Mouse (Mus musculus): ENCODE measurements at regions not wholly inside any gene's neighbourhood (a gene's known extent, or its start where the extent isn't known, plus 50 kb on each side); places are given as distances from the start of the nearest gene placed in this dataset.

DNA sequence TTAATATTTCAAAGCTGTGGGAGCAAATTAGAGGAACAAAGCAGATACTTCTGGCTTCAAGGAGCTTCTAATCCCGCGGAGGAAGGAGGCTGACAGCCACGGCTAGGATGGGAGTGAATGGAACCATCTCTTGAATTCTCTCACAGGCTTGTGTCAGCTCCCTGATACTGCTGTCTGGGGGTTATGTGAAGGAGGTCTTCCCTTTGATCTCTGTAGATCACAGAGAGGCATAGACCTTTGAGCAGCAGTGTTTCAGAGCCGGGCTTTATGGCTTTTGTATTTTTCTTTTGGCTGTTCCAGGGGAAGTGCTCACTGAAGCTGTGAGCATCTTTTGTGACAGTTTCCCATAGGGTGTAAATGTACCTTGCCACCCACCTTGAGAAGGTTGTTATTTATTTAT lies 132.2 kb downstream of the Slc4a3 start:
- no peak overlapping the region for H3K27ac ChIP-seq (ENCODE audit: low read length)
- no peak overlapping the region for H3K4me3 ChIP-seq (ENCODE audit: low read length)
- no peaks in the 10 kb centered on the region for H3K27me3 ChIP-seq (ENCODE audit: control insufficient read depth, insufficient read depth, low read depth, low read length)
- ATAC-seq (ENCODE audit: low read depth), result no peak
- no peaks in the 10 kb centered on the region for H3K36me3 ChIP-seq (ENCODE audit: control insufficient read depth, insufficient read depth, low read length)
- 43% methylated on average over 4 of the region's 4 CpGs for WGBS
- no peak overlapping the region for H3K9ac ChIP-seq (ENCODE audit: low read length)
- H3K9me3 ChIP-seq (ENCODE audit: control insufficient read depth, low read length), result peaks cover 7% of the 10 kb centered on the region
- H3K4me1 ChIP-seq (replicated peaks; ENCODE audit: control insufficient read depth, insufficient read depth, low read length), result 0 out of 2 replicates have a peak, but pooled peaks cover 2% of the 10 kb centered on the region
- H3K4me2 ChIP-seq (ENCODE audit: low read depth, low read length), result no peak overlapping the region

DNA sequence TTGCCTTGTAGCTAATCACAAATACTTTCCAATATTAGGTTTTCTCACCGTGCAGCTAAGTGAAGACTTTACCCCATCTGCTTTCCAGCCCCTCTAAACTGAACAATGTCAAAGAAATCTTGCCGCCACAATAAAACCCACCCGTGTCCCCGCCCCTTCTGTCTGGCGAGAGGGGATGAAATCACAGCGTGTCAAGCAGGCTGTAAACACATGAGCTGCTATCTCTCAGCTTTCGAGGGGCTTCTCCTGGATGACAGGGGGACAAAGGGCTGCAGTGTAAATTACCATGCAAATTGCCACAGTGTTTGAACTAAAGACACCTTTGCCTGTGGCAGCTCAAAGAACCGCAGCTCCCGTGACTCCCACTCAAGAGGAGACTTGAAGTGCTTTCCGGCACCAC lies 134.3 kb downstream of the Slc4a3 start:
- H3K27ac ChIP-seq (ENCODE audit: low read length), result no peak overlapping the region
- H3K9me3 ChIP-seq (ENCODE audit: control insufficient read depth, low read length), result peaks cover 7% of the 10 kb centered on the region
- H3K27me3 ChIP-seq (ENCODE audit: control insufficient read depth, insufficient read depth, low read depth, low read length), result no peaks in the 10 kb centered on the region
- H3K9ac ChIP-seq (ENCODE audit: low read length), result no peak overlapping the region
- no peak for ATAC-seq (ENCODE audit: low read depth)
- no peak overlapping the region; the same call in 1 of the 2 replicates for H3K4me2 ChIP-seq (ENCODE audit: low read depth, low read length)
- no peaks in the 10 kb centered on the region for H3K36me3 ChIP-seq (ENCODE audit: control insufficient read depth, insufficient read depth, low read length)
- 0 out of 2 replicates have a peak, but pooled peaks cover 2% of the 10 kb centered on the region for H3K4me1 ChIP-seq (replicated peaks; ENCODE audit: control insufficient read depth, insufficient read depth, low read length)
- H3K4me3 ChIP-seq (ENCODE audit: low read length), result no peak overlapping the region
- 18% methylated on average over 10 of the region's 10 CpGs for WGBS

DNA sequence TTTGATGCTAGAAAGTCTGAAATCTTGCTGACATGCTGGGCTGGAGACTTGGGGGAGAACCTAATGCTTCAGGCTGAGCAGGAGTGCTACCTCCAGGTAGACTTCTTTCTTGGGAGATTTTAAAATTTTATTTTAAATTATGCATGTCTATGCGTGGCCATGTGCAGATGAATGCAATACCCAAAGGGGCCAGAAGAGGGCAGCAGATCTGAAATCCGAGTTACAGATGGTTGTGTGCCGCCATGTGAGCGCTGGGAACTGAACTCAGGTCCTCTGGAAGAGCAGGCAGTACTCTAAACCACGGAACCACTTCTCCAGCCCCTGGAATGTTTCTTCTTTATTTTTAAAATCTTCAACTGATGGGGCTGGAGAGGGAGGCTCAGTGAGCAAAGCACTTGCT lies 135.8 kb downstream of the Slc4a3 start:
- 93% methylated on average over 5 of the region's 5 CpGs for WGBS
- H3K9me3 ChIP-seq (ENCODE audit: control insufficient read depth, low read length), result peaks cover 7% of the 10 kb centered on the region
- H3K9ac ChIP-seq (ENCODE audit: low read length), result no peak overlapping the region
- no peaks in the 10 kb centered on the region for H3K27me3 ChIP-seq (ENCODE audit: control insufficient read depth, insufficient read depth, low read depth, low read length)
- no peak for ATAC-seq (ENCODE audit: low read depth)
- H3K27ac ChIP-seq (ENCODE audit: low read length), result no peak overlapping the region
- no peak overlapping the region for H3K4me3 ChIP-seq (ENCODE audit: low read length)
- no peak overlapping the region for H3K4me2 ChIP-seq (ENCODE audit: low read depth, low read length)
- 0 out of 2 replicates have a peak, but pooled peaks cover 2% of the 10 kb centered on the region for H3K4me1 ChIP-seq (replicated peaks; ENCODE audit: control insufficient read depth, insufficient read depth, low read length)
- H3K36me3 ChIP-seq (ENCODE audit: control insufficient read depth, insufficient read depth, low read length), result no peaks in the 10 kb centered on the region

DNA sequence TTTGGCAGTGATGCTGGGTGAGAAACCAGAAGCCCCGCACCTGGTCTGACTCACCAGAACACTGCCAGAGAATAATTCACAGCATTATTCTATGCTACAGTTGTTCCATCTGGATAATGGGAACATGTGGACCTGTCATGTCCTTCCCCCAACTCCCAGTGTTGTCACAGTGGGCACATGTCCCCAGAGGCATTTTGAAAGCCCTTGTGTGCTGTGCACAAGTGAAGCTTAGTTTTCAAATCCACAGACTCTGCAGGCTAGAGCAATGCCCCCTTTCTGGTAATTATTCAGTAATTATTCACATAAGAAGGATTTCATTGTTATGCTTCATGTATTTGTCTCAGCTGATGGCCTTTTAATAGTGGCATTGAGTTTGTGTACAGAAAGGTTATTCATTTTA lies 146.7 kb downstream of the Slc4a3 start:
- peaks cover 6% of the 10 kb centered on the region for H3K4me1 ChIP-seq (replicated peaks; ENCODE audit: control insufficient read depth, insufficient read depth, low read length)
- no peaks in the 10 kb centered on the region for H3K36me3 ChIP-seq (ENCODE audit: control insufficient read depth, insufficient read depth, low read length)
- no peak overlapping the region for H3K4me3 ChIP-seq (ENCODE audit: low read length)
- no peaks in the 10 kb centered on the region for H3K9me3 ChIP-seq (ENCODE audit: control insufficient read depth, low read length)
- 81% methylated on average over 1 of the region's 1 CpGs for WGBS
- no peak for ATAC-seq (ENCODE audit: low read depth)
- no peak overlapping the region for H3K4me2 ChIP-seq (ENCODE audit: low read depth, low read length)
- H3K27me3 ChIP-seq (ENCODE audit: control insufficient read depth, insufficient read depth, low read depth, low read length), result no peaks in the 10 kb centered on the region
- H3K27ac ChIP-seq (ENCODE audit: low read length), result no peak overlapping the region
- no peak overlapping the region for H3K9ac ChIP-seq (ENCODE audit: low read length)

DNA sequence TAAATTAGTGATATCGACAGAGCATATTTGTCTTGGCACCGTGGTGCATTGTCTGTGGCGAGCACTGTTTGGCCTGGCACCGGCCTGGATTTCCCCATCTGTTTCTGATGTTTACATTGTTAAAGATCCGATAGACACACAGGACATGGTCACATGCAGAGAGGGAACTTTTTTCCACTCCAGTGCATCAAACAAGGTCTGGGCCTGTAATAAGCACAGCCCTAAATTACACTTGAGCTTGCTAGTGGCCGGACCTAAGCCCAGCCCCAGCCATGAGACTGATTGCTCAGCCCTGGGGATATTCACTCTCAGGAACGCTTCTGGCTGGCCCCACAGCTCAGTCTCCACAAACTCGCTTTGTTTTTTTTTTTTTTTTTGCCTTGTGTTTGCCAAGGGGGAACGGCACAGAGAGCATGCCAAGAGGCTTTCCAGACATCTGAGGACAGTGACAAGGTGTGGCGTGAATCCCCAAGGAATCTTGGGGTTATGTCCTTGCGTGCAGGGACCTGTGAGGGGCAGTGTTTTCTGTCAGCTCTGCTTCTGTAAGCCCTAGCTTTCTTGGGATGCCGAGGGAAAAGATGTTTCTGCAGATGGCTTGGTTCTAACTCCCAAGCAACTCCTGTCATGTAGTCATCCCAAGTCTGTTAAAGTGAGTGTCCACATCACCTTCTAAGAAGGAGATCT lies 147.3 kb downstream of the Slc4a3 start:
- Histone ChIP-seq H3K27me3 (ENCODE audit: control insufficient read depth, insufficient read depth, low read depth, low read length) (no peaks in the 10 kb centered on the region), H3K27ac (ENCODE audit: low read length) (0 out of 2 replicates have a peak overlapping the region, but pooled peaks have one; percentile 25), H3K9ac (ENCODE audit: low read length) (no peak overlapping the region), H3K4me3 (ENCODE audit: low read length) (no peak overlapping the region), H3K36me3 (ENCODE audit: control insufficient read depth, insufficient read depth, low read length) (no peaks in the 10 kb centered on the region), H3K9me3 (ENCODE audit: control insufficient read depth, low read length) (no peaks in the 10 kb centered on the region), H3K4me1 (replicated peaks; ENCODE audit: control insufficient read depth, insufficient read depth, low read length) (peaks cover 6% of the 10 kb centered on the region), H3K4me2 (ENCODE audit: low read depth, low read length) (no peak overlapping the region)
- peak; percentile 66 for ATAC-seq (ENCODE audit: low read depth)
- WGBS, result 20% methylated on average over 12 of the region's 12 CpGs

DNA sequence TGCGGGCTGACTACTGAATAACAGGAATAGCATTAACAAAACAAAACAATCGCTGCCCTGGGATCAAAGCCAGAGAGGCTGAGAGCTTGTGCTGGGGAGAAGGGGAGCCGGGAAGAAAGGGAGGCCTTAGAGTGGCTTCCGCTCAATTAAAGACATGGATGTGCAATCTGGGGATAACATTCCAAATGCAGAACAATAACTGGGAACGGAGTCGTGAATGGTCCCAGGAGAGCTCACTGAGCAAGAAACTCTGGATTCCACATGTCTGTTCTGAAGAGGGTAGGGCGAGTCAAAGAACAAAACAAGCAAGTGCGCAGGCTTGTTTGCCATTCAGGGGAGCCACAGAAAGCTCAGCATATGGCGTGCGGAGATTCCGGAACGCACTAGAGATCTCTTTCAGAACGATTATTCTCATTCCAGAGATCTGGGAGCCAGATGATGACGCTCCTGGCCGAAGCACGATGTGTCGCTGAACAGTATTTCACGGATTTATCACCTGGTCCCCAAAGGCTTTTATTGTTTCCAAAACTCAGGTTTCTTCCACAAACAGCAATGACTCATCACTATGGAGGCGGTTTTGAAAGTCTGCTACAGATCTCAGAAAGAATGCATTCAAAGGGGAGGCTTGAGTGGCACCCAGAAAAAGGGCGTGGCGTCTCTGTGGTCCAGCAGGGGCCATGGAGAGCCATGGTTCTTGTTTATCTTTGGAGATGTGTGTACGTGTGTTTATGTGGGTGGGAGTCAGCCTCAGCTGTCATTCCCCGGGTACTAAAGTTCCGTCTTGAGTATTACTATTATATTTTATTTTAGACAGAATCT lies 159.0 kb downstream of the Slc4a3 start:
- H3K4me1 ChIP-seq (replicated peaks; ENCODE audit: control insufficient read depth, insufficient read depth, low read length), result 0 out of 2 replicates have a peak, but pooled peaks cover 3% of the 10 kb centered on the region
- no peak for ATAC-seq (ENCODE audit: low read depth)
- no peak overlapping the region for H3K4me3 ChIP-seq (ENCODE audit: low read length)
- H3K27me3 ChIP-seq (ENCODE audit: control insufficient read depth, insufficient read depth, low read depth, low read length), result no peaks in the 10 kb centered on the region
- H3K9me3 ChIP-seq (ENCODE audit: control insufficient read depth, low read length), result no peaks in the 10 kb centered on the region
- H3K27ac ChIP-seq (ENCODE audit: low read length), result no peak overlapping the region
- H3K9ac ChIP-seq (ENCODE audit: low read length), result no peak overlapping the region
- peak overlapping the region; percentile 9; the same call in 1 of the 2 replicates for H3K4me2 ChIP-seq (ENCODE audit: low read depth, low read length)
- 50% methylated on average over 24 of the region's 24 CpGs for WGBS
- H3K36me3 ChIP-seq (ENCODE audit: control insufficient read depth, insufficient read depth, low read length), result no peaks in the 10 kb centered on the region

DNA sequence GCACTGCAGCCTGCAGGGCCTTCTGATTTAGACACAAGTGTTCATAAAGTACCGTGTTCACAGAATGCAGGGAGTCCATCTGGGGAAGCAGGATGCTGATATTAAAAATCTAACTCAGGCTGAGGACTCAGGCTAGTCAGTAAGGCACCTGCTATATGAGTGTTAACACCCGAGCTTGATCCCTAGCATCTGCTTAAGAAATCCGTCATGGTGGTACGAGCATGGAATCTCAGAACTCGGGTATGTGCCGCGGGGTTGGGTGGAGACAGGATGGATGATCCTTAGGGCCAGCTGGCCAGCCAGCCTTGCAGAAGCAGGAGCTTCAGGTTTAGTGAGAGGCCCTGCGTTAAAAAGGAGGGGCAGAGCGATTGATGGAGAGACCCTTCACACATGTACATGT lies 160.1 kb downstream of the Slc4a3 start:
- 62% methylated on average over 9 of the region's 9 CpGs for WGBS
- Histone ChIP-seq H3K27ac (ENCODE audit: low read length) (no peak overlapping the region), H3K9ac (ENCODE audit: low read length) (no peak overlapping the region), H3K4me2 (ENCODE audit: low read depth, low read length) (no peak overlapping the region), H3K4me3 (ENCODE audit: low read length) (no peak overlapping the region), H3K9me3 (ENCODE audit: control insufficient read depth, low read length) (no peaks in the 10 kb centered on the region), H3K36me3 (ENCODE audit: control insufficient read depth, insufficient read depth, low read length) (no peaks in the 10 kb centered on the region), H3K27me3 (ENCODE audit: control insufficient read depth, insufficient read depth, low read depth, low read length) (no peaks in the 10 kb centered on the region), H3K4me1 (replicated peaks; ENCODE audit: control insufficient read depth, insufficient read depth, low read length) (0 out of 2 replicates have a peak, but pooled peaks cover 3% of the 10 kb centered on the region)
- ATAC-seq (ENCODE audit: low read depth), result no peak

DNA sequence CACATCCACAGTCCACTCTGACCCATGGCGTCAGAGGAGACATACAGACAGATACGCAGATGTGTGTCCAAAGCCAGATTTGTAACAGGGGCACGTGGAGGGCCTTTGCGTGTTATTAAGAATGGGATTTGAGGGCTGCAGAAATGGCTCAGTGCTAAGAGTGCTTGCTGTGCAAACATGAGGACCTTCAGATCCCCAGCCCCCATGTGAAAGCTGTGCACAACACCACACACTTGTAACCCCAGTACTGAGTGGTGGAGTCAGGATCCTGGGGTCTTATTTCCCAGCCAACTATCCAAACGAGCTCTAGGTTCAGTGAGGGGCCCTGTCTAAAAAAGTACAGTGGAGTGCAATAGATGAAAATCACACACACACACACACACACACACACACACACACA lies 177.4 kb downstream of the Slc4a3 start:
- no peak for ATAC-seq (ENCODE audit: low read depth)
- Histone ChIP-seq H3K27me3 (ENCODE audit: control insufficient read depth, insufficient read depth, low read depth, low read length) (no peaks in the 10 kb centered on the region), H3K4me1 (replicated peaks; ENCODE audit: control insufficient read depth, insufficient read depth, low read length) (no peaks in the 10 kb centered on the region), H3K9ac (ENCODE audit: low read length) (no peak overlapping the region), H3K27ac (ENCODE audit: low read length) (no peak overlapping the region), H3K4me2 (ENCODE audit: low read depth, low read length) (no peak overlapping the region), H3K36me3 (ENCODE audit: control insufficient read depth, insufficient read depth, low read length) (no peaks in the 10 kb centered on the region), H3K9me3 (ENCODE audit: control insufficient read depth, low read length) (no peaks in the 10 kb centered on the region), H3K4me3 (ENCODE audit: low read length) (no peak overlapping the region)
- WGBS, result 64% methylated on average over 5 of the region's 5 CpGs

DNA sequence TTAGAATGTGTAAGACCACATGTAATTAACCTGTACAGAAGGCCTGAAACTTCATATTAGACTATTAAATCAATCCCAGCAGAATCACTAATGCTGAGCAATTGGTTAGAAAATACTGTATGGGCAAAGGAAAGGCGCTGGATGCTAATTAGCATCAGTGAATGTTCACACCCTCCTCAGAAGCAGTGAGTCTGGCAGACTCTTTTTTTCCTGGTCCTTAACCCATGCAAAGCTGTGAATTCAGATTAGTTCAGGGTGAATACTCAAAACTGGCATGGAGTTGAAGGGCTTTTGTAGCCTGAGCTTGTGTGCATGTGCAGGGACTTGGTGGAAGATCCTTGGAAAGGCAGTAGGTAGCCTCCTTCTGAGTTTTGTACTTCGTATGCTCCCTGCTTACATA lies 179.3 kb downstream of the Slc4a3 start:
- Histone ChIP-seq H3K27ac (ENCODE audit: low read length) (no peak overlapping the region), H3K9ac (ENCODE audit: low read length) (no peak overlapping the region), H3K4me3 (ENCODE audit: low read length) (no peak overlapping the region), H3K36me3 (ENCODE audit: control insufficient read depth, insufficient read depth, low read length) (no peaks in the 10 kb centered on the region), H3K27me3 (ENCODE audit: control insufficient read depth, insufficient read depth, low read depth, low read length) (no peaks in the 10 kb centered on the region), H3K9me3 (ENCODE audit: control insufficient read depth, low read length) (no peaks in the 10 kb centered on the region), H3K4me2 (ENCODE audit: low read depth, low read length) (no peak overlapping the region), H3K4me1 (replicated peaks; ENCODE audit: control insufficient read depth, insufficient read depth, low read length) (no peaks in the 10 kb centered on the region)
- 79% methylated on average over 2 of the region's 2 CpGs for WGBS
- no peak for ATAC-seq (ENCODE audit: low read depth)

Data from lung, embryonic 16.5 days (tissue).